Mouse (Mus musculus) myocyte (in vitro differentiated cells): ENCODE measurements around the gene Eif2ak4. TPM values are rescaled to one million over a fixed set of nuclear protein-coding genes. Genes with fewer than 3 reads are reported as not detected.

Experiments used
- H3K27me3 ChIP-seq: one replicate; pipeline ENCODE4 v1.6.1; 2011; ENCODE audit not compliant: control insufficient read depth, insufficient read depth, insufficient read length
- H3K36me3 ChIP-seq: one replicate; pipeline ENCODE4 v1.6.1; 2011; ENCODE audit not compliant: control insufficient read depth, insufficient read depth
- H3K4me2 ChIP-seq: one replicate; pipeline ENCODE4 v1.6.1; 2011; ENCODE audit warnings: low read depth, control low read depth
- H3K4me3 ChIP-seq: one replicate; pipeline ENCODE4 v1.5.1; 2011; ENCODE audit warnings: mild to moderate bottlenecking, control low read depth, moderate library complexity
- H3K79me2 ChIP-seq: one replicate; pipeline ENCODE4 v1.6.1; 2011; ENCODE audit not compliant: control insufficient read depth, insufficient read depth
- H3ac ChIP-seq: one replicate; pipeline ENCODE4 v1.6.1; 2011; ENCODE audit not compliant: control insufficient read depth, insufficient read length
- CEBPB ChIP-seq: IDR thresholded peaks from 2 replicates; pipeline ENCODE4 v1.6.1; 2011; ENCODE audit warnings: mild to moderate bottlenecking, moderate library complexity; ENCODE audit not compliant: poor library complexity, insufficient read depth, severe bottlenecking
- E2F4 ChIP-seq: IDR thresholded peaks from one replicate; pipeline ENCODE4 v1.6.1; 2011; ENCODE audit warnings: mild to moderate bottlenecking, control low read depth, moderate library complexity; ENCODE audit not compliant: insufficient read depth
- MAX ChIP-seq: IDR thresholded peaks from one replicate; pipeline ENCODE4 v1.6.1; 2011; ENCODE audit warnings: low read depth, mild to moderate bottlenecking, control low read depth
- MYOD1 ChIP-seq, 3 experiments: IDR thresholded peaks; one replicate each; pipeline ENCODE4 v1.6.1; 2011; ENCODE audit warnings: control low read depth in 2 of 3, low read depth in 2 of 3, mild to moderate bottlenecking in 2 of 3, moderate library complexity in 1 of 3; ENCODE audit not compliant: insufficient read length in 2 of 3, control insufficient read depth in 1 of 3
- MYOG ChIP-seq, 3 experiments: IDR thresholded peaks; one replicate each; pipeline ENCODE4 v1.6.1; 2011; ENCODE audit warnings: control low read depth in 2 of 3, low read depth in 2 of 3, mild to moderate bottlenecking in 2 of 3; ENCODE audit not compliant: insufficient read length in 2 of 3, control insufficient read depth in 1 of 3, insufficient read depth in 1 of 3
- POLR2A ChIP-seq: IDR thresholded peaks from one replicate; pipeline ENCODE4 v1.6.1; 2011; ENCODE audit warnings: low read depth, mild to moderate bottlenecking, control low read depth, moderate library complexity; ENCODE audit not compliant: insufficient read length
- POLR2AphosphoS2 ChIP-seq: IDR thresholded peaks from one replicate; pipeline ENCODE4 v1.6.1; 2011; ENCODE audit warnings: low read depth, control low read depth; ENCODE audit not compliant: insufficient read length
- REST ChIP-seq: IDR thresholded peaks from one replicate; pipeline ENCODE4 v1.6.1; 2011; ENCODE audit warnings: mild to moderate bottlenecking, control low read depth, moderate library complexity; ENCODE audit not compliant: insufficient read depth, insufficient read length
- SRF ChIP-seq: IDR thresholded peaks from one replicate; pipeline ENCODE4 v1.6.1; 2011; ENCODE audit warnings: low read depth; ENCODE audit not compliant: control insufficient read depth, insufficient read length
- TCF12 ChIP-seq: IDR thresholded peaks from one replicate; pipeline ENCODE4 v1.6.1; 2011; ENCODE audit warnings: mild to moderate bottlenecking, control low read depth; ENCODE audit not compliant: poor library complexity, insufficient read depth, severe bottlenecking
- TCF3 ChIP-seq: IDR thresholded peaks from one replicate; pipeline ENCODE4 v1.6.1; 2011; ENCODE audit warnings: low read depth, control low read depth; ENCODE audit not compliant: insufficient read length
- USF1 ChIP-seq: IDR thresholded peaks from one replicate; pipeline ENCODE4 v1.6.1; 2011; ENCODE audit warnings: low read depth, mild to moderate bottlenecking, control low read depth, moderate library complexity
- polyA plus RNA-seq: library from polyadenylated mRNA; unstranded; fragments of >200 nt; fragmentation: generic; extraction: Trizol; gene quantifications from one replicate; pipeline ENCODE4 v1.2.1, GENCODE M21; 2012; ENCODE audit warnings: missing spikeins

The Eif2ak4 gene
- polyA plus RNA-seq, 1 experiment = 4.7 TPM

DNA sequence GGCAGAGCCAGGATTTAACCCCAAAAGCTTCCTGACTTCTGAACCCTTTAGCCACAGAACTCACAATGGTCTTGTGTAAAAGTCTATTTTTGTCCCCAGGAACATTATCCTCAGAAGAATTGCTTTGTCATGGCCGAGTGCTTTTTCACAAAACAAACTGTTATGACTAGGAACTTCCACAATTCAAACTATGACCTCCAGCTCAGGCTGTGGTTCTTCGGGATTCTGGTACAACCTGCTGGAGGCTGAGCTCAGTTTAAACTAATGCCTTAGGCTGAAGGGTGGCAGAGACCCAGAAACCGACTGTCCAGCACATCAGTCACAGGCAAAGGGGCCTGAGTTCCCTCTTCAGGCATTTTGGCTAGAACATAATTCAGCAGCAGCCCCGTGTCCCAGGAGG lies 34.9 kb upstream of the Eif2ak4 start:
- Histone ChIP-seq H3K36me3 (no peaks in the 10 kb centered on the region), H3K79me2 (no peaks in the 10 kb centered on the region), H3K27me3 (no peaks in the 10 kb centered on the region), H3K4me2 (peak overlapping the region; percentile 46), H3ac (no peak overlapping the region), H3K4me3 (no peak overlapping the region)
- TF ChIP-seq MAX (no peak), USF1 (no peak), MYOG (IDR thresholded peaks at IDR 0.05; ENCODE audit: control insufficient read depth in 1 of 3, insufficient read depth in 1 of 3, insufficient read length in 2 of 3, low read depth in 2 of 3) (no peak), TCF12 (no peak), E2F4 (no peak), CEBPB (no peak), POLR2A (no peak), MYOD1 (IDR thresholded peaks at IDR 0.05; ENCODE audit: control insufficient read depth in 1 of 3, insufficient read length in 2 of 3, low read depth in 2 of 3) (no peak), SRF (no peak), POLR2AphosphoS2 (no peak), REST (no peak), TCF3 (no peak)

DNA sequence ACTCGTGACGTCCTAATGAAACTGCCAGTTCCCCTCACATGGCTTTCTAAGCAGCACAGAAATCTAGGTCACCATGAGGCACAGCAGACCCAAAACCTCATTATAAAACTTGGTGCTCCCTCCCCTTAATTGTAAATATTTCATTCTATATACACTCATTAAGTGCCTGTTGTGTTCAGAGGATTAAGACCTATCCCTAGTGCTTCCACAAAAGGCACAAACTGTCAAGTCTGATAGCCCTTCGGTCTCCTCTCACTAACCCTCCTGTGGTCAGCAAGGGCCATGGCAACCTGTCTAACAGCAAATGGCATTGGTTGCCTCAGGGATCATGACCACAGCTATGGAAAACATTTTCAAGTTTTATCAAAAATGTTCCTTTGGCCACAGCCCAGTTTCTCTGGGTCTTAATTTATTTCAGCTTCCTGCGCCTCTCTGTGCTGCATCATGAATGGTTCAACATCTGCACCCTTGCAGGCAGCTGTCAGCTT lies 34.5 kb upstream of the Eif2ak4 start:
- TF ChIP-seq E2F4 (no peak), MYOD1 (IDR thresholded peaks at IDR 0.05; ENCODE audit: control insufficient read depth in 1 of 3, insufficient read length in 2 of 3, low read depth in 2 of 3) (peak in 1 of 3 experiments; percentile 14), TCF3 (no peak)
- Histone ChIP-seq H3K36me3 (no peaks in the 10 kb centered on the region), H3K79me2 (no peaks in the 10 kb centered on the region), H3K27me3 (no peaks in the 10 kb centered on the region), H3ac (no peak overlapping the region), H3K4me3 (no peak overlapping the region), H3K4me2 (peak overlapping the region; percentile 46)

DNA sequence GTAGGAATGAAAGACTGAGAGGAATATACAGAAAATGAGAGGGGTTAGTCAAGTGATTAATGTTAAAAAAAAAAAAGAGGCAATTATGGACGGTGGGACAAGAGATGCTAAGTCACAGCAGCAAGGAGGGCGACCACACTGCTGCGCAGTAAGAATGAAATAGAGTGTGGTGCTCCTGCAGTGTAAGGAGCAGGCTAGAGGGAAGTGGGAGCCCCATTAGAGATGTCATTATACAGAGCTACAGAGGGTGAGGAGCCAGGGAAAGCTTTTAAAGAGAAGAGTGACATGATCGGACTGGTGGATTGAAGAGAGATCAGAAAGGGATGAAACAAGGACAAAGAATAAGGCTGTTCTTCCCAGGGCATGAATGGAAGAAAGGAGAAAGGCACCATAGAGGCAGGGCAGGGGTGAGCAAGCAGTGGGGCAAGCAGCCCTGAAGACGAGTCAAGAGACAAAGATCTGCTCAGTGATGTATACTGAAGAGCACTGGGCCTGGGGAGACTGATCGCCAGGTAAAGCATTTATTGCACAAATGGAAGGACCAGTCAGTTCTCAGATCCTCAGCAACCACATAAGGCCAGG lies 33.2 kb upstream of the Eif2ak4 start:
- no peak overlapping the region for H3K4me2 ChIP-seq
- H3K36me3 ChIP-seq = no peaks in the 10 kb centered on the region
- TF ChIP-seq TCF3 (no peak), MYOG (IDR thresholded peaks at IDR 0.05; ENCODE audit: control insufficient read depth in 1 of 3, insufficient read depth in 1 of 3, insufficient read length in 2 of 3, low read depth in 2 of 3) (no peak), REST (no peak), TCF12 (no peak), SRF (no peak), CEBPB (no peak), MAX (no peak), USF1 (no peak), POLR2A (no peak), E2F4 (no peak), MYOD1 (IDR thresholded peaks at IDR 0.05; ENCODE audit: control insufficient read depth in 1 of 3, insufficient read length in 2 of 3, low read depth in 2 of 3) (no peak)
- no peaks in the 10 kb centered on the region for H3K79me2 ChIP-seq
- no peaks in the 10 kb centered on the region for H3K27me3 ChIP-seq
- no peak overlapping the region for H3ac ChIP-seq
- no peak overlapping the region for H3K4me3 ChIP-seq

DNA sequence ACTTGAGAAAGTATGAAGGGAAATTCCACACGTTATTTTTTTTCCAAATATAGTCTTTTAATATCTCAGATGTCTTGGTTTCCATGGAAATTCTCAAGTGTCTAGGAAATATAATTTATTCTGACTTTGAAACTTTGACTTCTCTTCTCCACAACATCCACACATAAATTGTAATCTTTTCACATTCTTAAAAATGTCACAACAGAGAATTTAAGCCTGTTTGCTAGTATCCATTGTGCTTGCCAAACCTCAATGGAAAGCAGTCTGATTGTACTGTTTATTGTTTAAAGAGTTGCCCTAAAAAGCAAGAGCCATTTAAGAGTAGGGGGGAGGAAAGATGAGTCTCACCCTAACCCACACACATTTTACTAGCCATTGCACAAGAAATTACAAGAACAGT lies 16.6 kb upstream of the Eif2ak4 start:
- Histone ChIP-seq H3K27me3 (no peaks in the 10 kb centered on the region), H3K79me2 (no peaks in the 10 kb centered on the region), H3K4me2 (peak overlapping the region; percentile 75), H3ac (no peak overlapping the region), H3K36me3 (no peaks in the 10 kb centered on the region), H3K4me3 (peak overlapping the region; percentile 24)
- TF ChIP-seq E2F4 (no peak), CEBPB (0 out of 2 replicates have a peak, but pooled peaks have one; percentile 28)

DNA sequence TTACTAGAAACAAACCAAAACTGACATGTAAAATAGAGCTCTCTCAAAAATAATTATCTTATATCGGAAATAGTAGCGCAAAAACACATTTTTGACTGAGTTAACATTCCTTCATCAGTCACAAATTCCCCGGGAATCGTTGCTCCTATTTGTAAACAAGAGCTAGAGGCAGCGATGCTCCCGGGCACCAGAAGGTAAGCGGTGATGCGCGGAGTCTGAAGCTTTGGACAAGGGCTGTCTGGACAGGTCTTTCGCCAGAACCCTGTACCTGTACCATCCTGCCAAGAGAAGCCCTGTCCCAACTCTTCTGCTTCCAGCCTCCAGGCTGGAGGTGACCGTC lies 15.9 kb upstream of the Eif2ak4 start:
- TF ChIP-seq TCF12 = no peak
- Histone ChIP-seq H3ac (peak overlapping the region; percentile 43), H3K36me3 (no peaks in the 10 kb centered on the region), H3K79me2 (no peaks in the 10 kb centered on the region), H3K4me3 (peak overlapping the region; percentile 24), H3K4me2 (peak overlapping the region; percentile 75), H3K27me3 (no peaks in the 10 kb centered on the region)
